Mouse (Mus musculus): ENCODE data around the gene 1700067P10Rik.

- TF ChIP-seq MYOD1 (IDR thresholded peaks at IDR 0.05; ENCODE audit: control insufficient read depth in 1 of 3, insufficient read length in 2 of 3, low read depth in 2 of 3) (no peak), POLR2A (IDR thresholded peaks at IDR 0.05; ENCODE audit: insufficient read length, low read depth) (no peak), E2F4 (IDR thresholded peaks at IDR 0.05; ENCODE audit: insufficient read depth) (no peak), POLR2AphosphoS2 (IDR thresholded peaks at IDR 0.05; ENCODE audit: insufficient read length, low read depth) (no peak), CEBPB (IDR thresholded peaks at IDR 0.05; ENCODE audit: insufficient read depth, poor library complexity, severe bottlenecking) (no peak), MAX (IDR thresholded peaks at IDR 0.05; ENCODE audit: low read depth) (no peak), TCF12 (IDR thresholded peaks at IDR 0.05; ENCODE audit: insufficient read depth, poor library complexity, severe bottlenecking) (no peak), MYOG (IDR thresholded peaks at IDR 0.05; ENCODE audit: control insufficient read depth in 1 of 3, insufficient read depth in 1 of 3, insufficient read length in 2 of 3, low read depth in 2 of 3) (no peak)
Observed at GRCm38 (mm10) chr17:48041351-48042287, 47.5 kb upstream of the 1700067P10Rik start.

All from myocyte (in vitro differentiated cells).